Mouse (Mus musculus): ENCODE measurements around the gene Olfr1441. TPM values are rescaled to one million over a fixed set of nuclear protein-coding genes. Genes with fewer than 3 reads are reported as not detected.

Olfr1441 gene
- total RNA-seq, 1 experiment from 2014 or later = not detected

DNA sequence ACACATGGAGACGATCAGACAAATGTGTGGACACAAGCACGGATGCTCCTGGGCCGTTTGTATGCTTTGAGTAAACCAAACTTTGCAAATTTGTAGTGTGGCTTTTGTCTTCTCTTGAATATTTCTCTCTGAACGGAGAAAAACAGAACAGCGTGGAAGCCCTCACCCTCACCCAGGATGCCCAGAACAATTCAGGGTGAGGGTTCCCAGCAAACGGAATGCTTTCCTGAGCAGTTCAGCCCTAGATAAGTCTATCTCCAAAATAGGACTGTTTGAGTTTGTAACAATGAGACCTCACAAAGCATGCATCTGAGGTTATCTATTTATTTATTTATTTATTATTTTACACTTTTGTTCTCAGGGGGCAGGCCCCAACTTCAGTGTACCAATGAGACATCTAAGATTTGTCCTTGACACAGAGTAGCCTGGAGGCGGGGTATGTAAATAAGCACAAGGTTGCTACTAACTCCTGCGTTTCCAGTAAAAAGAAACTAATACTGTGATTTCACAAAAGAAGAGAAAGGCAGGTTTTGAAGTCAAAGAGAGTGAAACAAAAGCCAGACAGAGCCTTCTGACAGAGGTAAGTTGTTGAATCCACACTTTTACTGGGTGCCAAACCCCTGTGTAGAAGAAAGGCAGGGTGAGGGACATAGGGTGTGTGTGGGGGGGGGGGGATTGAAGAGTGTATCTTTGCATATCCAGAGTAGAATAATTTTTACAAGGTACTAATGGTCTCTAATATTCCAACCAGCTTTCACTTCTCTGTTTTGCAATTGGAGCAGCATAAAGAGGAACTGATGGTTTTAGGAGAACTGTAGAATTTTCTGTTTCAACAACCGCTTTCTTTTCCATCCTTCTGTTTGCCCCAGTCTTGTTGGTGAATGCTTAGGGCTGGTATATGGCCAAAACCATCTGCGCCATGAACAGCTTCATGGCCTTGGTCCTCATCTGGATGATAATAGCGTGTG is 43.3 kb downstream of the Olfr1441 start, which contains the start of gene Mpeg1:
Gene Mpeg1 (plus strand): TSS at position 498 of the 968 bp plus-strand sequence.
- ATAC-seq (replicated peaks; ENCODE audit: insufficient number of reproducible peaks, low FRiP score, low TSS enrichment, poor library complexity, severe bottlenecking) = 0 out of 2 replicates have a peak, but pooled peaks have one; percentile 14

DNA sequence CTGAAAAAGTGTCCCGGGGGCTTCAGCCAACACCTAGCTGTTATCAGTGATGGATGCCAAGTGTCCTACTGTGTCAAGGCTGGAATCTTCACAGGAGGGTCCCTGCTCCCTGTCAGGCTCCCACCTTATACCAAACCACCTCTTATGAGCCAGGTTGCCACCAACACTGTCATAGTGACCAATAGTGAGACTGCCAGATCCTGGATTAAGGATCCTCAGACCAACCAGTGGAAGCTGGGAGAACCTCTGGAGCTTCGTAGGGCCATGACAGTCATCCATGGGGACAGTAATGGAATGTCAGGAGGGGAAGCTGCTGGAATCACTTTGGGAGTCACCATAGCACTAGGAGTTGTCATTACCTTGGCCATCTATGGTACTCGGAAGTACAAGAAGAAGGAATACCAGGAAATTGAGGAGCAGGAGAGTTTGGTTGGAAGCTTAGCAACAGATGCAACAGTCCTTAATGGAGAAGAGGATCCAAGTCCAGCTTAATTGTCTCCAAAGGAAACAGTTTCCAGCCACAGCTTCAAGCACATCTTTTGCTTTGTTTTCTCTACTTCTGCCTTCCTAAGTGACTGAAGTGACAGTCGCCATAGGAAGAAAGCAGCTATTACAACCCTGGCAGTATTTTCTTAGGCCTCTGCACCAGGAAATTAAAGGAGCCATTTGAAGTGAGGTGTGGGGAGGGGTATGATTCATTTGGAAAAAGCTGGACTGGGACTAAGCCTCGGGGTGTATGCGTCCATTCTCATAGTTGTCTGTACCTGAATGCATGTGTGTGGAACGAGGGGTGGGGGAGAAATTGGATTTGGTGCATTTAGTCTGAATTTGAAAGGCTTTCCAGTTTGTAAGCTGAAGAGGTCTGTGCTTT is 45.9 kb downstream of the Olfr1441 start:
- ATAC-seq (replicated peaks; ENCODE audit: insufficient number of reproducible peaks, low FRiP score, low TSS enrichment, poor library complexity, severe bottlenecking) = no peak

DNA sequence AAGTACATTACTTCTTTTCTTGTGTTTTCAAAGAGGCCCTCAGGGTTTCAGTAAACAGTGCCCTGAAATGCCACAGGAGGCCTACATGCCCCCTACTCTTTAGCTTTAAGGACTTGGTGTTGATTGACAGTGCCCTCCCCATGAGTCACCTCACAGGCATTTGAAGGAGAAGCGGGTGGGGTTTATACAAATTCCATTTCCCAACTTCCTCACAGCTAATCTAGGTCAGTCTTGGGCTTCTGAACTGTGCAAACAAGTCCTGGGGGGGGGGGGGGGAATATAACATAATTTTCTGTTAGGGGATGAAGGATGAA is 46.4 kb downstream of the Olfr1441 start:
- ATAC-seq (replicated peaks; ENCODE audit: insufficient number of reproducible peaks, low FRiP score, low TSS enrichment, poor library complexity, severe bottlenecking) = peak; percentile 24

DNA sequence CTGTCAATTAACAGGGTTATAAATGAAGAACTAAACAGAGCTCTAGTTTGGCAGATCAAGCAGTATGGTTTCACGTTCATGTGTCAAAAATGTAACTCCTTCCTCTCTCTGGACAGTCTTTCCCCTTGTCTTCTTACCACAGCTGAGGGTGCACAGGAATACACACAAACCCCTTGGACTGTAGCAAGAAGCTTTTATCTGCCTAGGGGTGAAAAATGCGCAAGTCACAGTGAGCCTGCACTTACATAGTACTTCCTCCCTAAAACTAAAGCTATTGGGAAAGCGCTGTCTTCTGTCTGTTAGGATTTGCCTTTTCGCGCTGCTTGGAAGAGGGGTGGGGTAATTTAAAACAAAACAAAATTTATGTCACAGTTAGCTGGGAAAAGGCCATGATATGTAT is 46.9 kb downstream of the Olfr1441 start:
- peak; percentile 36 for ATAC-seq (replicated peaks; ENCODE audit: insufficient number of reproducible peaks, low FRiP score, low TSS enrichment, poor library complexity, severe bottlenecking)

DNA sequence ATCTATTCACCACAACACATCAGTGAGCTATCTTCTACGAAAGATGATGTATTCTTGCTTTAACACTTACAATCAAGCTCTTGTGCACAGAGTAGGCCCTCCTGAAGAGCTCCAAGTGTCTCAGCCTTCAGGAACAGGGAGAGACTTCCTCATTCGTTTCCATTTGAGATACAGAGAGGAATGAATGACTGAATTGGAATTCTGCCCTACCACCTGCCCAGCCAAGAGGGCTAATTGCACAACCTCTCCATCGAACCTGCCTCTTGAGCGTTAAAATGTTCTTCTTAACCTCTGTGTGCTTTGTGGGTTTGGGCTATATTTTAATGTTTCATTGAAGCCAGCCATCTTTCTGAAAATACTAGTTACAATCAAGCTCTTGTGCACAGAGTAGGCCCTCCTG is 47.4 kb downstream of the Olfr1441 start:
- ATAC-seq (replicated peaks; ENCODE audit: insufficient number of reproducible peaks, low FRiP score, low TSS enrichment, poor library complexity, severe bottlenecking) = no peak

DNA sequence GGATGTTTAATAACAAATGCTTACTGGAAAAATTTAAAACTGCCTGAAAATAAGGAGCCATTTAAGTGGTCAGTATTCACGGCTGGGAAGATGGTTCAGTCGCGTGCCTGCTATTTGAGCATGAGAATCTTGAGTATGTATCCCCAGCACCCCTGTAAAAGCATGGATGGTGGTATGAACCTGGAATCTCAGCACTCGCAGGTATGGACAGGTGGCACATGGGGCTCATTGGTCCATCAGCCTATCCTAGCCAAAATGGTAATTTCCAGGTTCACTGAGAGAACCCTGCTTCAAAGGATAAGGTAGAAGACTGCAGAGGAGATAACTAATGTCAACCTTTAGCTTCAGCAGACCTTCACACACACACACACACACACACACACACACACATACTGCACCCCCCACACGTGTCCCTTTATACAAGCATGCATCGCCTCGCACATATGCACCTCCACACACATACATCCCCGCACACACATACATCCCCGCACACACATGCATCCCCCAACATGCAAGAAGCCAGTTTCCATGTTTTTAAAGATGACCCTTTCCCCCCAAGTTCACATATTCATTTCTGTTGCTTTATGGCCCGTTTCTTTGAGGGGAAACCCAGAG is 48.4 kb downstream of the Olfr1441 start:
- ATAC-seq (replicated peaks; ENCODE audit: insufficient number of reproducible peaks, low FRiP score, low TSS enrichment, poor library complexity, severe bottlenecking) = no peak

DNA sequence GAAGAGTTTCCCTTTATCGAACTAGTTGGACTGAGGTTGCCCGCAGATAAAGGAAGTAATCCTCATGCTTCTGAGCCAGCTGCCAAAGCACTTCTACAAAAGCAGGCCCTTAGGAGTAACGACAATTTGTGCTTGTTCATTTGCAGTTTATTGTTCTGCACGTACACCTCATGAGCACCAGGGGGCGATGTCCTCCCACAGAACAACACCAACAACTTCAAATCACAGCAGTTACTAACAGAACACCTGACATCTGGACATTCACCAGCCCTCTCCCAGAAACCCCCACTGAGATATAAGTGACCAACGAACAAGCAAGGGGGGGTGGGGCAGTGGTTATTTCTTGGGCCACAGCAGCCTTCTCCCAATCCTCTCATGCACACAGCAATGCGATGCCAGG is 49.0 kb downstream of the Olfr1441 start:
- peak; percentile 60 for ATAC-seq (replicated peaks; ENCODE audit: insufficient number of reproducible peaks, low FRiP score, low TSS enrichment, poor library complexity, severe bottlenecking)

DNA sequence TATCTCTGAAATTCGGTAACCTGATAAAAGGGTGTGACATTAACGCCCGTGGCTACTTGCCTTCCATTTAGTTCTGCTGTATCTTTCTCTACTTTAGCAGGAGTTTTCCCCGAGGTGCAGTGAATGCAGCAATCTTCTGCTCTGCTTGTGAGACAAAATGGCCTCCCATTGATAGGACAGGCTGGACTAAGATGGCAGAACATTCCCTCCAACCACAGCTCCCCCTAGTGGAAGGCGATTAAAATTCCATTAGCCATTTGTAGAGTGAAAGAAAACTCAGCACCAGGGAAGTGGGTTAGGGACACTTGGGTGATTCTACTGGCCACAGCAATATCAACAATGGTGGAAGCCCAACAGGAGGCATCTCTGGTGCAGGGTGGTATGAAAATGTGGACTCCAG is 50.2 kb downstream of the Olfr1441 start:
- ATAC-seq (replicated peaks; ENCODE audit: insufficient number of reproducible peaks, low FRiP score, low TSS enrichment, poor library complexity, severe bottlenecking) = no peak

DNA sequence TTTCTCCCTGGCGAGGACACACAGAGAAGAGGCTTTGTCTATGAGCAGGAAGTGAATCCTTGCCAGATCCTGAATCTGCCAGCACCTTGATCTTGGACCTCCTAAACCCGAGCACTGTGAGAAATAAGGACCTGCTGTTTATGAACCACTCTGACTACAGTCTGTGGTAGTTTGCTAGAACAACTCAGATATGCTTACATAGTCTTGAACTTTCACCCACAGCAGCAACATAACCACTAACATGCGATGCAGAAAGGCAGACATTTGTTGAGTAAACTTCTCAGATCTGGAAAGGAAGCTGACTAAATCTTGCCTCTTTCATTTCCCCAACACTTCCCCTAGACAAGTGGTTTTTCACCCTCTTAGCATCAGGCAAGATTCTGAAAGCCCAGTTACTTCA is 54.6 kb downstream of the Olfr1441 start:
- peak; percentile 48 for ATAC-seq (replicated peaks; ENCODE audit: insufficient number of reproducible peaks, low FRiP score, low TSS enrichment, poor library complexity, severe bottlenecking)

DNA sequence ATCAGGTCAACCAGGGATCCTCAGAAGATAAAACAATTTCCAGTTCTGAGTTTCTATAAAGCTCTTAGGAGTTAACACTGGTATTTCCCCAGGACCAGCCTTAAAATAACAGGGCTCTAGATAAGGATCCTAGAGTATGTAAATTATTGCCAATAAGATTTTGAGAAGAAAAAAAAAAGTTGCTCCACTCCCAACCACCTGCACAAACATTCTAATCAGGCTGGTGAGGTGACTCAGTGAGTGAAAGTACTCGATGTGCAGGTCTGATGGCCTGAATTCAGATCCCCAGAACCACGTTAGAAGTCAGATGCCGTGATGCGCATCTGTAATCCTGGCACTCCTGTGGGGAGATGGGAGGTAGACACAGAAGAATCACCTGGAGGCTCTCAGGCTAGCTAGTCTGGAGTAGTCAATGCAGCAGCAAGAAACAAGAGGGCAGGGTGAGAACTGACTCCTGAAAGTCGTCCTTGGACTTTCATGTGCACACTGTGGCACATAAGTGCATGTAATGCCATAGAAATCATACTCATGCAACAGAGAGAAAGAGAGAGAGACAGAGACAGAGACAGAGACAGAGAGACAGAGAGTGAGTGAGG is 55.2 kb downstream of the Olfr1441 start:
- no peak for ATAC-seq (replicated peaks; ENCODE audit: insufficient number of reproducible peaks, low FRiP score, low TSS enrichment, poor library complexity, severe bottlenecking)

Other genes with a start within 250 kb of the Olfr1441 start
- not detected in 3 replicates for gene Olfr1555-ps1, start 247.3 kb upstream of the Olfr1441 start, total RNA-seq (2017)
- gene Olfr1431, start 216.8 kb upstream of the Olfr1441 start, total RNA-seq (2017) = not detected in 3 replicates
- gene Olfr1432, start 184.8 kb upstream of the Olfr1441 start, total RNA-seq (2017) = not detected in 3 replicates
- gene Olfr262, start 175.8 kb upstream of the Olfr1441 start, total RNA-seq (2017) = not detected in 3 replicates
- not detected in 3 replicates for gene Olfr235, start 156.4 kb upstream of the Olfr1441 start, total RNA-seq (2017)
- gene Olfr1434, start 137.6 kb upstream of the Olfr1441 start, total RNA-seq (2017) = not detected in 3 replicates
- gene Olfr1436, start 118.3 kb upstream of the Olfr1441 start, total RNA-seq (2017) = not detected in 3 replicates
- not detected in 3 replicates for gene Olfr1437, start 92.3 kb upstream of the Olfr1441 start, total RNA-seq (2017)
- not detected in 3 replicates for gene Olfr1438-ps1, start 81.5 kb upstream of the Olfr1441 start, total RNA-seq (2017)
- gene Olfr1440, start 30.2 kb upstream of the Olfr1441 start, total RNA-seq (2017) = not detected in 3 replicates
- gene Pfpl, start 10.5 kb downstream of the Olfr1441 start, total RNA-seq (2017) = not detected in 3 replicates
- gene Mpeg1, start 43.3 kb downstream of the Olfr1441 start, total RNA-seq (2017) = 282 to 374 TPM (median 353 TPM) in 3 replicates
- gene Dtx4, start 84.0 kb downstream of the Olfr1441 start, total RNA-seq (2017) = 2.6 to 4.2 TPM (median 2.7 TPM) in 3 replicates
- 148 to 161 TPM (median 159 TPM) in 3 replicates for gene Fam111a, start 128.3 kb downstream of the Olfr1441 start, total RNA-seq (2017)
- gene Gm4952, start 182.5 kb downstream of the Olfr1441 start, total RNA-seq (2017) = not detected in 3 replicates
- not detected in 3 replicates for gene Glyat, start 215.9 kb downstream of the Olfr1441 start, total RNA-seq (2017)